Mouse (Mus musculus) myocyte (in vitro differentiated cells): ENCODE data around the gene Erlin1. TPM values are rescaled to one million over a fixed set of nuclear protein-coding genes. Genes with fewer than 3 reads are reported as not detected.

ENCODE experiments used
- H3K27me3 ChIP-seq: one replicate; pipeline ENCODE4 v1.6.1; 2011; ENCODE audit not compliant: control insufficient read depth, insufficient read depth, insufficient read length
- H3K36me3 ChIP-seq: one replicate; pipeline ENCODE4 v1.6.1; 2011; ENCODE audit not compliant: control insufficient read depth, insufficient read depth
- H3K4me2 ChIP-seq: one replicate; pipeline ENCODE4 v1.6.1; 2011; ENCODE audit warnings: low read depth, control low read depth
- H3K4me3 ChIP-seq: one replicate; pipeline ENCODE4 v1.5.1; 2011; ENCODE audit warnings: mild to moderate bottlenecking, control low read depth, moderate library complexity
- H3K79me2 ChIP-seq: one replicate; pipeline ENCODE4 v1.6.1; 2011; ENCODE audit not compliant: control insufficient read depth, insufficient read depth
- H3ac ChIP-seq: one replicate; pipeline ENCODE4 v1.6.1; 2011; ENCODE audit not compliant: control insufficient read depth, insufficient read length
- CEBPB ChIP-seq: IDR thresholded peaks from 2 replicates; pipeline ENCODE4 v1.6.1; 2011; ENCODE audit warnings: mild to moderate bottlenecking, moderate library complexity; ENCODE audit not compliant: poor library complexity, insufficient read depth, severe bottlenecking
- E2F4 ChIP-seq: IDR thresholded peaks from one replicate; pipeline ENCODE4 v1.6.1; 2011; ENCODE audit warnings: mild to moderate bottlenecking, control low read depth, moderate library complexity; ENCODE audit not compliant: insufficient read depth
- MAX ChIP-seq: IDR thresholded peaks from one replicate; pipeline ENCODE4 v1.6.1; 2011; ENCODE audit warnings: low read depth, mild to moderate bottlenecking, control low read depth
- MYOD1 ChIP-seq, 3 experiments: IDR thresholded peaks; one replicate each; pipeline ENCODE4 v1.6.1; 2011; ENCODE audit warnings: control low read depth in 2 of 3, low read depth in 2 of 3, mild to moderate bottlenecking in 2 of 3, moderate library complexity in 1 of 3; ENCODE audit not compliant: insufficient read length in 2 of 3, control insufficient read depth in 1 of 3
- MYOG ChIP-seq, 3 experiments: IDR thresholded peaks; one replicate each; pipeline ENCODE4 v1.6.1; 2011; ENCODE audit warnings: control low read depth in 2 of 3, low read depth in 2 of 3, mild to moderate bottlenecking in 2 of 3; ENCODE audit not compliant: insufficient read length in 2 of 3, control insufficient read depth in 1 of 3, insufficient read depth in 1 of 3
- POLR2A ChIP-seq: IDR thresholded peaks from one replicate; pipeline ENCODE4 v1.6.1; 2011; ENCODE audit warnings: low read depth, mild to moderate bottlenecking, control low read depth, moderate library complexity; ENCODE audit not compliant: insufficient read length
- POLR2AphosphoS2 ChIP-seq: IDR thresholded peaks from one replicate; pipeline ENCODE4 v1.6.1; 2011; ENCODE audit warnings: low read depth, control low read depth; ENCODE audit not compliant: insufficient read length
- REST ChIP-seq: IDR thresholded peaks from one replicate; pipeline ENCODE4 v1.6.1; 2011; ENCODE audit warnings: mild to moderate bottlenecking, control low read depth, moderate library complexity; ENCODE audit not compliant: insufficient read depth, insufficient read length
- SRF ChIP-seq: IDR thresholded peaks from one replicate; pipeline ENCODE4 v1.6.1; 2011; ENCODE audit warnings: low read depth; ENCODE audit not compliant: control insufficient read depth, insufficient read length
- TCF12 ChIP-seq: IDR thresholded peaks from one replicate; pipeline ENCODE4 v1.6.1; 2011; ENCODE audit warnings: mild to moderate bottlenecking, control low read depth; ENCODE audit not compliant: poor library complexity, insufficient read depth, severe bottlenecking
- TCF3 ChIP-seq: IDR thresholded peaks from one replicate; pipeline ENCODE4 v1.6.1; 2011; ENCODE audit warnings: low read depth, control low read depth; ENCODE audit not compliant: insufficient read length
- USF1 ChIP-seq: IDR thresholded peaks from one replicate; pipeline ENCODE4 v1.6.1; 2011; ENCODE audit warnings: low read depth, mild to moderate bottlenecking, control low read depth, moderate library complexity
- polyA plus RNA-seq: library from polyadenylated mRNA; unstranded; fragments of >200 nt; fragmentation: generic; extraction: Trizol; gene quantifications from one replicate; pipeline ENCODE4 v1.2.1, GENCODE M21; 2012; ENCODE audit warnings: missing spikeins

The Erlin1 gene
- polyA plus RNA-seq, 1 experiment, result 13.5 TPM

- H3K79me2 ChIP-seq, result no peaks in the 10 kb centered on the region
Observed at GRCm38 (mm10) chr19:44050388-44050787, 19.2 kb downstream of the Erlin1 start.

GRCm38 (mm10) chr19:44049282-44049681, 20.3 kb downstream of the Erlin1 start:
- TF ChIP-seq TCF12 (no peak), MYOD1 (IDR thresholded peaks at IDR 0.05; ENCODE audit: control insufficient read depth in 1 of 3, insufficient read length in 2 of 3, low read depth in 2 of 3) (no peak), MAX (no peak), CEBPB (no peak), TCF3 (no peak), MYOG (IDR thresholded peaks at IDR 0.05; ENCODE audit: control insufficient read depth in 1 of 3, insufficient read depth in 1 of 3, insufficient read length in 2 of 3, low read depth in 2 of 3) (no peak), POLR2AphosphoS2 (no peak), SRF (no peak), USF1 (no peak), REST (no peak), E2F4 (no peak)
- Histone ChIP-seq H3K4me3 (no peak overlapping the region), H3K79me2 (no peaks in the 10 kb centered on the region), H3K4me2 (no peak overlapping the region), H3K27me3 (no peaks in the 10 kb centered on the region), H3K36me3 (peaks cover 35% of the 10 kb centered on the region), H3ac (no peak overlapping the region)

More at GRCm38 (mm10) chr19:44050388-44050787, 19.2 kb downstream of the Erlin1 start:
- H3K4me3 ChIP-seq, result no peak overlapping the region
- H3K36me3 ChIP-seq, result peaks cover 32% of the 10 kb centered on the region
- no peaks in the 10 kb centered on the region for H3K27me3 ChIP-seq
- TF ChIP-seq TCF12, result no peak
- no peak for TF ChIP-seq MYOG (IDR thresholded peaks at IDR 0.05; ENCODE audit: control insufficient read depth in 1 of 3, insufficient read depth in 1 of 3, insufficient read length in 2 of 3, low read depth in 2 of 3)
- TF ChIP-seq MYOD1 (IDR thresholded peaks at IDR 0.05; ENCODE audit: control insufficient read depth in 1 of 3, insufficient read length in 2 of 3, low read depth in 2 of 3), result no peak
- TF ChIP-seq USF1, result no peak
- TF ChIP-seq POLR2AphosphoS2, result no peak
- TF ChIP-seq TCF3, result no peak
- no peak for TF ChIP-seq MAX
- TF ChIP-seq CEBPB, result no peak
- no peak for TF ChIP-seq SRF
- TF ChIP-seq E2F4, result no peak
- H3K4me2 ChIP-seq, result no peak overlapping the region
- H3ac ChIP-seq, result no peak overlapping the region

- H3K4me2 ChIP-seq, result no peak overlapping the region
Observed at GRCm38 (mm10) chr19:44045847-44046246, 23.7 kb downstream of the Erlin1 start.

GRCm38 (mm10) chr19:44042121-44042520, 27.5 kb downstream of the Erlin1 start:
- TF ChIP-seq POLR2A, result no peak
- no peak for TF ChIP-seq MYOD1 (IDR thresholded peaks at IDR 0.05; ENCODE audit: control insufficient read depth in 1 of 3, insufficient read length in 2 of 3, low read depth in 2 of 3)
- TF ChIP-seq REST, result no peak
- no peak for TF ChIP-seq TCF12
- Histone ChIP-seq H3K4me3 (no peak overlapping the region), H3ac (no peak overlapping the region), H3K79me2 (no peaks in the 10 kb centered on the region), H3K4me2 (no peak overlapping the region), H3K36me3 (peaks cover 35% of the 10 kb centered on the region), H3K27me3 (no peaks in the 10 kb centered on the region)

More at GRCm38 (mm10) chr19:44045847-44046246, 23.7 kb downstream of the Erlin1 start:
- H3K27me3 ChIP-seq, result no peaks in the 10 kb centered on the region
- H3ac ChIP-seq, result no peak overlapping the region
- no peak overlapping the region for H3K4me3 ChIP-seq
- TF ChIP-seq MYOD1 (IDR thresholded peaks at IDR 0.05; ENCODE audit: control insufficient read depth in 1 of 3, insufficient read length in 2 of 3, low read depth in 2 of 3), result no peak
- TF ChIP-seq POLR2A, result no peak
- no peak for TF ChIP-seq USF1
- no peaks in the 10 kb centered on the region for H3K79me2 ChIP-seq
- peaks cover 27% of the 10 kb centered on the region for H3K36me3 ChIP-seq

- H3K27me3 ChIP-seq, result no peaks in the 10 kb centered on the region
- H3ac ChIP-seq, result no peak overlapping the region
- no peak overlapping the region for H3K4me2 ChIP-seq
- no peaks in the 10 kb centered on the region for H3K79me2 ChIP-seq
- TF ChIP-seq POLR2A (no peak), USF1 (peak; percentile 4)
- no peak overlapping the region for H3K4me3 ChIP-seq
- H3K36me3 ChIP-seq, result peaks cover 10% of the 10 kb centered on the region
Observed at GRCm38 (mm10) chr19:44033396-44033795, 36.2 kb downstream of the Erlin1 start.
